Mouse (Mus musculus): ENCODE data around the gene 1700025F22Rik. TPM values are rescaled to one million over a fixed set of nuclear protein-coding genes. Genes with fewer than 3 reads are reported as not detected.
"Not testable (repeated sequence)": the region's sequence is repeated elsewhere in the genome, so short reads cannot be mapped to it uniquely, and the experiment has no call there.

1700025F22Rik gene
- total RNA-seq (2021): not detected
- long read RNA-seq: 0 reads

- no peak for DNase-seq (ENCODE audit: low spot score in 2 of 2)
These were observed at the start of gene 1700025F22Rik for GRCm38 (mm10) chr19:11165172-11165571. Gene 1700025F22Rik (minus strand): TSS chr19:11165320.

GRCm38 (mm10) chr19:11196546-11196945, 31.4 kb upstream of the 1700025F22Rik start, which contains the start of gene Ms4a13:
Gene Ms4a13 (minus strand): TSS chr19:11196737.
- no peak for DNase-seq (ENCODE audit: low spot score in 2 of 2)

GRCm38 (mm10) chr19:11192552-11192951, 27.4 kb upstream of the 1700025F22Rik start:
- no peak for DNase-seq (ENCODE audit: low spot score in 2 of 2)

- peak in 1 of 2 experiments; percentile 18 for DNase-seq (ENCODE audit: low spot score in 2 of 2)
These were observed 19.0 kb upstream of the 1700025F22Rik start for GRCm38 (mm10) chr19:11184121-11184520.

- DNase-seq (ENCODE audit: low spot score in 2 of 2): no peak
These were observed 12.3 kb upstream of the 1700025F22Rik start for GRCm38 (mm10) chr19:11177464-11177863.

- DNase-seq (ENCODE audit: low spot score in 2 of 2): not testable (repeated sequence)
These were observed 7.2 kb downstream of the 1700025F22Rik start for GRCm38 (mm10) chr19:11157890-11158289.

- DNase-seq (ENCODE audit: low spot score in 2 of 2): no peak
These were observed 29.8 kb downstream of the 1700025F22Rik start for GRCm38 (mm10) chr19:11135336-11135735.

GRCm38 (mm10) chr19:11134852-11135251, 30.3 kb downstream of the 1700025F22Rik start:
- no peak for DNase-seq (ENCODE audit: low spot score in 2 of 2)

GRCm38 (mm10) chr19:11130776-11131175, 34.3 kb downstream of the 1700025F22Rik start, which contains the start of gene 1700017D01Rik:
Gene 1700017D01Rik (minus strand): TSS chr19:11130876.
- DNase-seq (ENCODE audit: low spot score in 2 of 2): not testable (repeated sequence)

GRCm38 (mm10) chr19:11129702-11130101, 35.4 kb downstream of the 1700025F22Rik start:
- no peak for DNase-seq (ENCODE audit: low spot score in 2 of 2)

GRCm38 (mm10) chr19:11121016-11121420, 44.1 kb downstream of the 1700025F22Rik start:
- peak; percentile 17 to 28 for DNase-seq (ENCODE audit: low spot score in 2 of 2)

- DNase-seq (ENCODE audit: low spot score in 2 of 2): no peak
These were observed 45.8 kb downstream of the 1700025F22Rik start for GRCm38 (mm10) chr19:11119338-11119737.

GRCm38 (mm10) chr19:11107746-11108145, 57.4 kb downstream of the 1700025F22Rik start:
- no peak for DNase-seq (ENCODE audit: low spot score in 2 of 2)

- no peak for DNase-seq (ENCODE audit: low spot score in 2 of 2)
These were observed 63.2 kb downstream of the 1700025F22Rik start for GRCm38 (mm10) chr19:11101880-11102279.

- no peak for DNase-seq (ENCODE audit: low spot score in 2 of 2)
These were observed 66.7 kb downstream of the 1700025F22Rik start for GRCm38 (mm10) chr19:11098401-11098800.

- peak in 1 of 2 experiments; percentile 10 for DNase-seq (ENCODE audit: low spot score in 2 of 2)
These were observed 73.0 kb downstream of the 1700025F22Rik start for GRCm38 (mm10) chr19:11092131-11092530.

Other genes with a start within 250 kb of the 1700025F22Rik start
- gene Zp1, start 244.7 kb downstream of the 1700025F22Rik start, total RNA-seq (2021): not detected
- gene Ptgdr2, start 228.2 kb downstream of the 1700025F22Rik start, total RNA-seq (2021): under 1 TPM; 0.29 to 0.39 TPM
- gene Ccdc86, start 216.1 kb downstream of the 1700025F22Rik start, total RNA-seq (2021): 1 to 10 TPM; 9.3 to 9.9 TPM
- not detected for gene Ms4a10, start 190.7 kb downstream of the 1700025F22Rik start, total RNA-seq (2021)
- not detected for gene Ms4a15, start 172.1 kb downstream of the 1700025F22Rik start, total RNA-seq (2021)
- gene Ms4a18, start 147.3 kb downstream of the 1700025F22Rik start, total RNA-seq (2021): not detected
- not detected for gene Ms4a8a, start 84.2 kb downstream of the 1700025F22Rik start, total RNA-seq (2021)
- not detected for gene 1700017D01Rik, start 34.4 kb downstream of the 1700025F22Rik start, total RNA-seq (2021)
- gene Ms4a13, start 31.4 kb upstream of the 1700025F22Rik start, total RNA-seq (2021): not detected
- gene Ms4a12, start 67.1 kb upstream of the 1700025F22Rik start, total RNA-seq (2021): not detected
- gene Ms4a1, start 100.9 kb upstream of the 1700025F22Rik start, total RNA-seq (2021): under 1 TPM in 1 of 2 experiments, not detected in 1; 0.11 TPM
- not detected for gene Ms4a5, start 118.6 kb upstream of the 1700025F22Rik start, total RNA-seq (2021)
- not detected for gene Ms4a14, start 149.1 kb upstream of the 1700025F22Rik start, total RNA-seq (2021)
- not detected for gene Ms4a7, start 170.8 kb upstream of the 1700025F22Rik start, total RNA-seq (2021)
- gene Ms4a4a, start 210.2 kb upstream of the 1700025F22Rik start, total RNA-seq (2021): 1 to 10 TPM in 1 of 2 experiments, under 1 TPM in 1; 0.89 to 1.7 TPM
- gene Ms4a4c, start 239.4 kb upstream of the 1700025F22Rik start, total RNA-seq (2021): not detected